Mouse (Mus musculus) lung, embryonic 15.5 days (tissue): Measurements from ENCODE around the gene Pex5l. TPM values are rescaled to one million over a fixed set of nuclear protein-coding genes. Genes with fewer than 3 reads are reported as not detected.

Source experiments
- ATAC-seq: fragments of 200-750 bp; cut with Nextera tagmentation; 2 replicates; pipeline ENCODE4 v1.8.0; 2017; ENCODE audit warnings: moderate number of reproducible peaks, borderline replicate concordance; ENCODE audit not compliant: low FRiP score, low TSS enrichment; ENCODE audit errors: extremely low read depth
- H3K27ac ChIP-seq: fragments of 300-500 bp; sonication (generic); 2 replicates; pipeline ENCODE4 v1.5.1; 2015; ENCODE audit warnings: moderate library complexity, mild to moderate bottlenecking, inconsistent platforms
- H3K27me3 ChIP-seq: fragments of 300-500 bp; sonication (generic); 2 replicates; pipeline ENCODE4 v1.6.1; 2015; ENCODE audit warnings: inconsistent platforms
- H3K36me3 ChIP-seq: fragments of 300-500 bp; sonication (generic); 2 replicates; pipeline ENCODE4 v1.6.1; 2015; ENCODE audit warnings: inconsistent platforms
- H3K4me1 ChIP-seq: fragments of 300-500 bp; sonication (generic); 2 replicates; pipeline ENCODE4 v1.6.1; 2015; ENCODE audit warnings: inconsistent platforms
- H3K4me2 ChIP-seq: fragments of 300-500 bp; sonication (generic); 2 replicates; pipeline ENCODE4 v1.6.1; 2015; ENCODE audit warnings: inconsistent platforms, mild to moderate bottlenecking, moderate library complexity
- H3K4me3 ChIP-seq: fragments of 300-500 bp; sonication (generic); 2 replicates; pipeline ENCODE4 v1.5.1; 2015; ENCODE audit warnings: mild to moderate bottlenecking, inconsistent platforms
- H3K9ac ChIP-seq: fragments of 300-500 bp; sonication (generic); 2 replicates; pipeline ENCODE4 v1.6.1; 2015; ENCODE audit warnings: inconsistent platforms
- H3K9me3 ChIP-seq: fragments of 300-500 bp; sonication (generic); 2 replicates; pipeline ENCODE4 v1.6.1; 2016; ENCODE audit warnings: inconsistent platforms
- WGBS: fragments of 180-500 bp; shearing (Covaris S2); methylation state at CpG from one replicate; pipeline ENCODE4 v1.1.7; 2015; 5-methylcytosine and 5-hydroxymethylcytosine counted together
- polyA plus RNA-seq: library from polyadenylated mRNA; unstranded; fragments of >200 nt; fragmentation: Nextera tagmentation; extraction: Ambion mirVana; gene quantifications from 2 replicates; pipeline ENCODE4 v1.2.1, GENCODE M21; 2015

Pex5l gene
- polyA plus RNA-seq, 1 experiment from 2014 or later = 0.36 TPM

DNA sequence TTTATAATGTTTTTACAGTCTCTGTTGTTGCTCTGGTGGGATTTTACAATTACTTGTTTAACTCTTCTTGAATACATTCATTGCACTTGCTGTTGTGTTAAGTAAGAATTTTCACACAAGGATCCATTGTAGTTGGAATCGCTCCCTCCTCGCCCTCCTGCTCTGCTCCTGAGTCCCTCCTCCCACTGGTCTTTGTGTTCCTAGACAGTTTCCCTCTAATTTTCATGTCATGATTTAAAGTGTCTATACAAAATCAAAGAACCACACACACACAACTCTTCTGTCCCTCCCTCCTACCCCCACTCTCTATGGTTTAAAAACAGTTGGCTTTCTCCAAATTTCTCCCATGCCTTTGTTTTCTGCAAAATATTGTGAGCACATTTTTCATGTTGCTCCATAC is 81.6 kb downstream of the Pex5l start:
- ATAC-seq = no peak
- Histone ChIP-seq H3K9ac (no peak overlapping the region), H3K4me2 (no peak overlapping the region), H3K4me1 (no peaks in the 10 kb centered on the region), H3K9me3 (no peaks in the 10 kb centered on the region), H3K4me3 (no peak overlapping the region), H3K36me3 (no peaks in the 10 kb centered on the region), H3K27ac (no peak overlapping the region), H3K27me3 (no peaks in the 10 kb centered on the region)
- WGBS = 79% methylated on average over 2 of the region's 2 CpGs

DNA sequence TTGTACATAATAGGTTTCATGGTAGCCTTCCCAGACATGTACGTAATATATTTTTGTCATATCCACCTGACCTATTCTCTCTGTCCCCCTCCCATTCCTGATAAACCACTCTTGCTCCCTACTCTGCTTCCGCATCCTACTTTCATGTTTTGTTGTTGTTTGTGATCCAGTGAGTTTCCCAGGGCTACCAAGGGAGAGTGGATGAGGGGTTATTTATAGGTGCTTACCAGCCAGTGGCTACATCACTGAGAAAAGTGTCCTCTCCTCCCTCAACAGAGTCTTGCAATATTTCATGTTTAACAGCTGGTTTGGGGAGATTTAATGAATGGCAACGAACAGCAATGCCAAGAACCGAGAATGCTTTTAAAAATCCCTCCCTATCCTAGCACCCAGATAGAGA is 82.0 kb downstream of the Pex5l start:
- WGBS = 78% methylated on average over 4 of the region's 4 CpGs
- Histone ChIP-seq H3K4me3 (no peak overlapping the region), H3K36me3 (no peaks in the 10 kb centered on the region), H3K4me2 (no peak overlapping the region), H3K27ac (no peak overlapping the region), H3K4me1 (no peaks in the 10 kb centered on the region), H3K27me3 (no peaks in the 10 kb centered on the region), H3K9ac (no peak overlapping the region), H3K9me3 (no peaks in the 10 kb centered on the region)
- ATAC-seq = no peak

DNA sequence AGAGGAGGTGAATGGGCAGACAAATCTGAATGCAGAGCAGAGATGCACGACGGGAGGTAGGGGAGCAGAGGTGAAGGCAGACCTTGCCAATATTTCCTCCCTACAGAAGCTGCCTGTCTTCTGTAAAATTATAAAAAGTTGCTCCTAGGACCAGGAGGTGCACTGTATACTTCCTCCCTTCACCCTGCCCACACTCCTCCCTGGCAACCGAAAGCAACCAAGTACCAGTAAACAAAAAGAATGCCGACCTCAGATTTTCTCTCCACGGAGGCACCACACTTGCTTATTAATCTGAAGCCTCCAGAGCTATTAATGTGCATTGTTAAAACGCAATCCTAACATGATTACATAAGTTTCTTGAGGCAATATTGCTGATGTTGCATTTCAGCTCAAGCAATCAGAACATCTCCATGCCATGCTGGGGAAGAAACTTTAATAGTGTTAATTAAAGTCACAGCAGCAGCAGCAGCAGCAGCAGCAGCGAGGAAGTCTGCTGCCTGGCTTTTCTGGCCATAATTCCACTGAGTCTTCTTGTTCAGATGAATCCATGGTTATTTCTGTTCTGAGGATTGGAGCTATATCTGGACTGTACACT is 82.6 kb downstream of the Pex5l start:
- Histone ChIP-seq H3K4me3 (no peak overlapping the region), H3K4me1 (no peaks in the 10 kb centered on the region), H3K9ac (no peak overlapping the region), H3K27ac (no peak overlapping the region), H3K9me3 (no peaks in the 10 kb centered on the region), H3K27me3 (no peaks in the 10 kb centered on the region), H3K4me2 (no peak overlapping the region), H3K36me3 (no peaks in the 10 kb centered on the region)
- ATAC-seq = no peak
- 52% methylated on average over 7 of the region's 7 CpGs for WGBS

DNA sequence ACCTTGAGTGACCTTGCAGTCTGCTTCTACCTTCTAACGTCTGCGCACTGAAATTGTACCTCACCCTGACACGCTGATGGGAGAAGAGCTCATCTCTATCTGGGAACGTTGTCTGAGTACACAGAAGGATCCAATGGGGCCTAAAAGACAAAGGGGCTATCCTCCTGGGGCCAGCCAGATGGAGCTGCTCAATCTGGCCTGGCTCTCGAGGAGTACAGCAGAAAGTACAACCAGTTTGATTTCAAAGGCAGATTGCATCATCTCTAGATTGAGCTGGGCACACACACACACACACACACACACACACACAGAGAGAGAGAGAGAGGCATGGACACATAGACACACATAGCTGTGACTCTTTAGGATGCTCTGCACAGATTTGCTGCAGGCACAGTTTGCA is 94.7 kb downstream of the Pex5l start:
- H3K4me1 ChIP-seq = no peaks in the 10 kb centered on the region
- no peaks in the 10 kb centered on the region for H3K27me3 ChIP-seq
- WGBS = 61% methylated on average over 5 of the region's 5 CpGs
- no peak overlapping the region for H3K9ac ChIP-seq
- no peak overlapping the region for H3K4me3 ChIP-seq
- no peak overlapping the region for H3K27ac ChIP-seq
- no peak for ATAC-seq
- H3K9me3 ChIP-seq = no peaks in the 10 kb centered on the region
- H3K4me2 ChIP-seq = no peak overlapping the region
- H3K36me3 ChIP-seq = no peaks in the 10 kb centered on the region

DNA sequence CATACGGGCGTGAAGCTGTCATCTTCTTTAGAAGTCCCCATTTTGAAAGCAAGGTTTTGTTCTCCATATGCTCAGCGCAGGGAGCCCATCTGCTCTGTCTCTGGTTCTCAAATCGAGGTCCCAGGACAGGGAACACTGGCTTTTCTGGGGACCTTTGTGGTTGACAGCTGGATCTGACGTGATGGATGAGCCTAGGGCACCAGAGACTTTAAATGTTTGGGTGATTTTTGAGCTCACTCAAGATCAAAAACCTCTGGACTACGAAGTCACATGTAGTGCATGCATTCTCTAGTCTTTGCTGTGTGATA is 98.3 kb downstream of the Pex5l start:
- Histone ChIP-seq H3K9ac (no peak overlapping the region), H3K4me1 (no peaks in the 10 kb centered on the region), H3K36me3 (no peaks in the 10 kb centered on the region), H3K4me3 (no peak overlapping the region), H3K27me3 (no peaks in the 10 kb centered on the region), H3K27ac (no peak overlapping the region), H3K4me2 (no peak overlapping the region), H3K9me3 (no peaks in the 10 kb centered on the region)
- 73% methylated on average over 6 of the region's 6 CpGs for WGBS
- no peak for ATAC-seq

DNA sequence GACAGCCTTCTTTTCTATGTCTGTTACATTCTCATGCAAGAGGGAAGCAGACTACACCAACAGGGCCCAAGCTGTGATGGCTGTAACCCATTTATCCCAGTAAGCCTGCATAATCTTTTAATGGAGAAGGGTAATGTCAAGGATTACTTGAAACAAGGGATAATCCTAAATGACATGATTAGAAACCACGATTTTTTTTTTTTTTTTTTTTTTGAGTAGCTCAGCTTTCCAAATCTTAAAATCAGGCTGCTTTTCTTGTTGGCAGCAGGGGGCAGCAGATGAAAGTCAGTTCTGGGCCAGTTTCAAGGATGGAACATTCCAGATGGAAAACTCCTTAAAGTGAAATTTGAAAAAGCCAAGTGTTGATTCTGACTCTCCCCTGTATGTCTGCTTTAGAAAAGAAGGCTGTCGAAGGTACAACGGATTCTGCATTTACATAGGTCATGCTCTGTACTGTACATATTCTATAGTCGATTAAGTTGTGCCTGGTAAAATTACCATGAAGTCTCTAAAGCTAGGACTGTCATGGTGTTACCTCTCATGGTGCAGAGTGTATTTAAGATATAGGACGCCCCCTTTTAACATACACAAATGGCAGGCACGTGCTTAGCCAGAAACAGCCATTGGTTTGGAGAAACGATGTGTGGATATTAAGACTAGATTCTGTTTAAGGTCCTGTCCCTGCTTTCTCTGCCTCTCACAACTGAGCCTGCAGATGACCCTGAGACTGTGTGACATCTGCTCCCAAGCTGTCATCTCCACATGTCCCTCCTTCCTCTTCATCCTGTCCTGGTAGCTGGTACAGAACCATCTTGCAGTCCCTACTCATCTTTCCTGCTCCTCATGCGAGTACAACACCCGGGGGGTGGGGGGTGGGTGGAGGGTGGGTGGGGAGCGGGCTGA is 98.9 kb downstream of the Pex5l start:
- Histone ChIP-seq H3K9me3 (no peaks in the 10 kb centered on the region), H3K4me3 (no peak overlapping the region), H3K9ac (no peak overlapping the region), H3K27ac (no peak overlapping the region), H3K4me2 (no peak overlapping the region), H3K27me3 (no peaks in the 10 kb centered on the region), H3K36me3 (no peaks in the 10 kb centered on the region), H3K4me1 (no peaks in the 10 kb centered on the region)
- 62% methylated on average over 10 of the region's 10 CpGs for WGBS
- ATAC-seq = no peak

DNA sequence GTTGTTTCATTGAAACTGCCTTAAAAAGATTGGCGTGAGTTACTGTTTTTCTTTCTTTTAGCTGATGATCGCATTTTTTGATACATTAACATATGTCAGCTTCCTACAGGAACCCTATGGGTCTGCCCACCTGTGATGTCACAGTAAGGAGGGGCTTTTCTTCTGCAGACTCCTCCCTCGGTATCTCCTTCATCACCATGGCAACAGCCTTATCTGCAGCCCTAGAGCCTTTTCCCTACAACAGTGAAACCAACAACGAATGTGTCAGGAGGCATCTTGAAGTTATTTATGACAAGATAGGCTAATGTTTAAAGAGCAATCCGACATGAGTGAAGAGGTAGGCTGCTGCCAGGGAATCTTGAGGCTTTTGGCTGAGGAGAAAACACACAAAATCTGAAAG is 118.5 kb downstream of the Pex5l start:
- Histone ChIP-seq H3K27me3 (no peaks in the 10 kb centered on the region), H3K4me2 (no peak overlapping the region), H3K27ac (no peak overlapping the region), H3K9ac (no peak overlapping the region), H3K36me3 (no peaks in the 10 kb centered on the region), H3K4me3 (no peak overlapping the region), H3K4me1 (no peaks in the 10 kb centered on the region), H3K9me3 (no peaks in the 10 kb centered on the region)
- WGBS = 42% methylated on average over 5 of the region's 5 CpGs
- no peak for ATAC-seq

DNA sequence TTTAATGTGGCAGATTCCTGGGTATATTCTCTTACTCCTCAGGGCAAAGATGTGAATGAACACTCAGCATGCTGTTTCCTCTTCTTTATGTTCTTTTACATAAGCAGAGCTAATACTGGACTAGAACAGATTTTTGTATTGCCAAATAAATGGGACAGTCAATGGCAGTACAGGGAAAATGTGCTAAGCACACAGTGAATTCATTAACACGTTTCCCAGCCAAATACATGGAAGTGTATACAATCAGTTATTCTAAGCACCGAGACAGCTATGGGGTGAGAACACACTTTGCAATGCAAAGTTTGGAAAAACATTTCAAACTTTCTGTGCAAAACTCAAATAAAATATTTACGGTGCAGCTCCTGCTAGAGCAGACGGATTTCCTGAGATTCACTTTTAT is 139.1 kb downstream of the Pex5l start:
- ATAC-seq = no peak
- no peaks in the 10 kb centered on the region for H3K27me3 ChIP-seq
- 70% methylated on average over 4 of the region's 4 CpGs for WGBS
- no peaks in the 10 kb centered on the region for H3K36me3 ChIP-seq
- no peak overlapping the region for H3K9ac ChIP-seq
- H3K9me3 ChIP-seq = no peaks in the 10 kb centered on the region
- H3K4me1 ChIP-seq = no peaks in the 10 kb centered on the region
- H3K4me2 ChIP-seq = no peak overlapping the region
- no peak overlapping the region for H3K4me3 ChIP-seq
- no peak overlapping the region for H3K27ac ChIP-seq

DNA sequence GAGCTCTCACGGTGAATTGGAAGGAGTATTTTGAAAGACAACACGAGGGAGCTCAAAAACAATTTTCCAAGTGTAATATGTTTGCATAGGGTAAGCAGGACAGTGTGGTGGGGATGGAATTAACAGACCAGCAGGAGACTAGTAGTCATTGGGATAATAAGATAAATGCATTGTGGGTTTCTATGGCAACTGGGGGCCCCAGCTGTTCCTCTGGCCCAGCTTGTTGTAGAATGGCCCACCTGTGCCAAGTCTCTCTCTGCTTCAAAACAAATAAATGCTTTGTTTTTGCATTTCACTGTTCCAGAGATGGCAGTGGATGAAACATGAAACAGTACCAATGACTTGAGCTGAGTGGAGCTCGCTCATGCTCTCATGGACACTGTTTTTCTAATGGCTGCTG is 141.3 kb downstream of the Pex5l start:
- no peaks in the 10 kb centered on the region for H3K27me3 ChIP-seq
- no peak overlapping the region for H3K4me3 ChIP-seq
- H3K9ac ChIP-seq = no peak overlapping the region
- WGBS = 79% methylated on average over 3 of the region's 3 CpGs
- no peaks in the 10 kb centered on the region for H3K9me3 ChIP-seq
- no peak for ATAC-seq
- no peak overlapping the region for H3K27ac ChIP-seq
- no peaks in the 10 kb centered on the region for H3K4me1 ChIP-seq
- H3K36me3 ChIP-seq = no peaks in the 10 kb centered on the region
- H3K4me2 ChIP-seq = no peak overlapping the region

DNA sequence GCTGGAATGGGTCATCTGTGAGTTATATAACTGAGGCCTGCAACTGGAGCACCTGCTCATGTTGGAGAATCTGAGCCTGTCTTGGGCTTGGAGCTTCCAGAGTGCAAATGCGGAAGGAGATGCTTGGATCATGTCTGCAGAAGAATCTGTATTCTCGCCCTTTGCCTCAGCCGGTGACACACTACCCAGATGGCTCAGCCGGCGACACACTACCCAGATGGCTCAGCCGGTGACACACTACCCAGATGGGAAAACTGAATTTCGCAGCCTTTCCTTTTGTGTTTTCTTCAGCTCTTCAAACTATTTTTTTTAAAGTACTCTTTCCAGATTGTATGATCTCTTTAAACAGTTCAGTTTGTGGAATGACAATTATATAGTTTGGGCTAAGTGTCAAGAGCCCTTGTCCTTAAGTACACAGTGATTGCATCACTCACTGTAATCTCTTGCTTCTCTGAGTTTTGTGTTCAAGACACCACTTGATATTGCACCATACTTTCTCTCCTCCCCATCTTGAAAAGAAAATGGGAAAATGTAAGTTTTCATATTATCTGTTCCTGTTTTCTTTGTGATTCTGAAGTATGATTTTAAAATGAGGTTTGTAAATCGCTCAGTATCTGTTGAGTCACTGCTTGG is 142.5 kb downstream of the Pex5l start:
- H3K36me3 ChIP-seq = no peaks in the 10 kb centered on the region
- no peaks in the 10 kb centered on the region for H3K9me3 ChIP-seq
- no peak overlapping the region for H3K4me3 ChIP-seq
- no peak overlapping the region for H3K4me2 ChIP-seq
- 75% methylated on average over 8 of the region's 8 CpGs for WGBS
- H3K4me1 ChIP-seq = no peaks in the 10 kb centered on the region
- no peak overlapping the region for H3K27ac ChIP-seq
- ATAC-seq = no peak
- H3K9ac ChIP-seq = no peak overlapping the region
- H3K27me3 ChIP-seq = no peaks in the 10 kb centered on the region

DNA sequence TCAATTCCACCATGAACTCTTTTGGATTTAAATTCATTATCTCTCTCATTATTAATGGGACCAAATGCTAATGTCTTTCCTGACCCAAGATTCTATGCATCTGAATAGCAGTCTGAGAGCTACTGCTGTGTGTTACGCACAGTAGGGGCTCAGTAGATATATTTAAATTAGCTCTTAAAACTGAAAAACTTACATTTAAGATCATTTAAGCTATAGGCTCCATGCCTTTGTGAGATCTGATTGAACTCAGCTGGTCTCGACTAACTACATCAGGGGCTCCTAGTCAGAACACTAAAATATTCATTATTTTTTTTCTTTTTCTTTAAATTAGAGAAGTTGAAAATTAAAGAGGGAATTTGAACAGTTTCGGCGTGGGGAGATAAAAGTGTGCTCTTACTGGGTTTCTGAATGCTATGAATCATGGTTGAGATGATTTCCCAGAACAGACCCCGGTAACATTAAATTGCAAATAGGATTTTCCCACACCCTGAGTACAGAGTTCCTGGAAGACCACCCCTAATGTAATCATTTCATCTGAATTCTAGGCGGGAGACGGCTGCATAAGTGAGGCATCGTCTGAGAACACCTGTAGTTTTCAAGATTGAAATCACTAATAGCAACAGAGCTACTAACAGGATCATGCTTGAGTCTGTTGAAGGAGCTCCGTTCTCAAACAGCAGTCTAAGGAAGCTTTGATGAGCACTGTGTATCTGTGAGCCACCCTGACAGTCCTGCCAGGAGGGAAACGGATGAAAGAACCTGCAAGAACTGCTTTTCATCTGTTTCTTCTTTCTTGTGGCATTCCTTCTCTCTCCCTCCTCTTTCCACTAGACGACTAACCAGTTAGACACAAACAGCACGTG is 151.1 kb downstream of the Pex5l start:
- H3K27ac ChIP-seq = no peak overlapping the region
- H3K4me1 ChIP-seq = no peaks in the 10 kb centered on the region
- H3K4me3 ChIP-seq = no peak overlapping the region
- ATAC-seq = no peak
- H3K9me3 ChIP-seq = no peaks in the 10 kb centered on the region
- no peaks in the 10 kb centered on the region for H3K36me3 ChIP-seq
- H3K27me3 ChIP-seq = no peaks in the 10 kb centered on the region
- no peak overlapping the region for H3K9ac ChIP-seq
- no peak overlapping the region for H3K4me2 ChIP-seq
- WGBS = 64% methylated on average over 12 of the region's 12 CpGs

DNA sequence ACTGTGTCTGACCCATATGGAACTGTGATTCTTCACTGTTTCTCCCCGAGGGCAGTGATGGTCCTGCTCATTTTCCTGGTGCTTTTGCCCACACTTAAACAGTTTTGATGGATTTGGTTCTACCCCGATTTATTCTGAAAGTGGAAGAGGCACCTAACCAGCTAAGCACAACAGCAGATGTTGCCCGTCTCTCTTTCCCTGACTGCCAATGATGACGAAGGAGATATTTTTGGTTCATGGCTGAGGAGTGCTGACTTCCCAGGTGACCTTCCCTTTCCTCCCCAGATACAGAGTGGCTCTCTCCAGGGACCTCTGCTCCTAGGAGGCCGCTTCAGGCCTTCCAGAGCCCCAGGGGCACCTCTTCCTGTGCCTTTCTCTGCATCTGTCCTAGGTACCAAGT is 155.2 kb downstream of the Pex5l start:
- Histone ChIP-seq H3K36me3 (no peaks in the 10 kb centered on the region), H3K9ac (no peak overlapping the region), H3K9me3 (no peaks in the 10 kb centered on the region), H3K4me2 (no peak overlapping the region), H3K27me3 (no peaks in the 10 kb centered on the region), H3K4me3 (no peak overlapping the region), H3K27ac (no peak overlapping the region), H3K4me1 (no peaks in the 10 kb centered on the region)
- WGBS = 59% methylated on average over 5 of the region's 5 CpGs
- ATAC-seq = no peak
